Mouse (Mus musculus): Measurements from ENCODE around the gene Rnf126.

DNA sequence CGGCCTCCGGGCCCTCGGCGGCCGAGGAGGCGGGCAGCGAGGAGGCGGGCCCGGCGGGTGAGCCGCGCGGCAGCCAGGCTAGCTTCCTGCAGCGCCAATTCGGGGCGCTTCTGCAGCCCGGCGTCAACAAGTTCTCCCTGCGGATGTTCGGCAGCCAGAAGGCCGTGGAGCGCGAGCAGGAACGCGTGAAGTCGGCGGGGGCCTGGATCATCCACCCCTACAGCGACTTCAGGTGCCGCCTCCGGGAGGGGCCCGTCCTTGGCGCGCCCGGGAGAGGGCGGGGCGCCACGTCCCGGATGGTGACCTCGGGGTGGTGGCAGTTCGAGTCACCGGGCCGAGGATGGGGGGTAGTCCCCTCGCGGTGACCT lies 49.8 kb downstream of the Rnf126 start:
- TF ChIP-seq POLR2A (IDR thresholded peaks at IDR 0.05; ENCODE audit: borderline replicate concordance, low read depth, low read length) (no peak), CTCF (IDR thresholded peaks at IDR 0.05; ENCODE audit: low read depth, low read length) (no peak)
